Mouse (Mus musculus) embryonic facial prominence, embryonic 11.5 days (tissue): ENCODE results near the gene Adgrg1. TPM values are rescaled to one million over a fixed set of nuclear protein-coding genes. Genes with fewer than 3 reads are reported as not detected.

Source experiments
- ATAC-seq: fragments of 200-750 bp; cut with Nextera tagmentation; replicated peaks from 2 replicates; pipeline ENCODE4 v1.8.0; 2017; ENCODE audit warnings: low read depth; ENCODE audit not compliant: insufficient number of reproducible peaks, low FRiP score, low TSS enrichment
- DNase-seq: peaks from one replicate; pipeline ENCODE4 v3.0.0-alpha.2; 2015; ENCODE audit warnings: low spot score
- H3K27ac ChIP-seq: fragments of 300-500 bp; sonication (generic); replicated peaks from 2 replicates; pipeline ENCODE4 v1.5.1; 2014; ENCODE audit warnings: mild to moderate bottlenecking, low read depth, low read length, control low read depth
- H3K27me3 ChIP-seq: fragments of 300-500 bp; sonication (generic); 2 replicates; pipeline ENCODE4 v1.6.1; 2014; ENCODE audit warnings: mild to moderate bottlenecking, low read length, moderate library complexity, mixed read lengths; ENCODE audit not compliant: control insufficient read depth, insufficient read depth
- H3K36me3 ChIP-seq: fragments of 300-500 bp; sonication (generic); replicated peaks from 2 replicates; pipeline ENCODE4 v1.6.1; 2014; ENCODE audit warnings: low read depth, mild to moderate bottlenecking, low read length, moderate library complexity, mixed read lengths; ENCODE audit not compliant: control insufficient read depth, insufficient read depth
- H3K4me1 ChIP-seq: fragments of 300-500 bp; sonication (generic); 2 replicates; pipeline ENCODE4 v1.6.1; 2014; ENCODE audit warnings: low read length, mixed read lengths; ENCODE audit not compliant: control insufficient read depth, insufficient read depth
- H3K4me2 ChIP-seq: fragments of 300-500 bp; sonication (generic); 2 replicates; pipeline ENCODE4 v1.6.1; 2014; ENCODE audit warnings: low read depth, mild to moderate bottlenecking, control low read depth, low read length, moderate library complexity
- H3K4me3 ChIP-seq: fragments of 300-500 bp; sonication (generic); 2 replicates; pipeline ENCODE4 v1.5.1; 2014; ENCODE audit warnings: low read depth, low read length, control low read depth
- H3K9ac ChIP-seq: fragments of 300-500 bp; sonication (generic); replicated peaks from 2 replicates; pipeline ENCODE4 v1.6.1; 2014; ENCODE audit warnings: mild to moderate bottlenecking, control low read depth, low read length
- H3K9me3 ChIP-seq: fragments of 300-500 bp; sonication (generic); replicated peaks from 2 replicates; pipeline ENCODE4 v1.6.1; 2016; ENCODE audit warnings: mild to moderate bottlenecking, low read length, inconsistent platforms, mixed read lengths; ENCODE audit not compliant: control insufficient read depth
- WGBS: fragments of 180-500 bp; shearing (Covaris S2); extraction: QIAGEN DNeasy Blood & Tissue Kit; methylation state at CpG from one replicate; pipeline ENCODE4 v1.1.7; 2014; 5-methylcytosine and 5-hydroxymethylcytosine counted together
- polyA plus RNA-seq: library from polyadenylated mRNA; unstranded; fragments of >200 nt; fragmentation: Nextera tagmentation; extraction: Ambion mirVana; gene quantifications from 2 replicates; pipeline ENCODE4 v1.2.1, GENCODE M21; 2014

Adgrg1 gene
- polyA plus RNA-seq, 1 experiment from 2014 or later, result 31.4 TPM

DNA sequence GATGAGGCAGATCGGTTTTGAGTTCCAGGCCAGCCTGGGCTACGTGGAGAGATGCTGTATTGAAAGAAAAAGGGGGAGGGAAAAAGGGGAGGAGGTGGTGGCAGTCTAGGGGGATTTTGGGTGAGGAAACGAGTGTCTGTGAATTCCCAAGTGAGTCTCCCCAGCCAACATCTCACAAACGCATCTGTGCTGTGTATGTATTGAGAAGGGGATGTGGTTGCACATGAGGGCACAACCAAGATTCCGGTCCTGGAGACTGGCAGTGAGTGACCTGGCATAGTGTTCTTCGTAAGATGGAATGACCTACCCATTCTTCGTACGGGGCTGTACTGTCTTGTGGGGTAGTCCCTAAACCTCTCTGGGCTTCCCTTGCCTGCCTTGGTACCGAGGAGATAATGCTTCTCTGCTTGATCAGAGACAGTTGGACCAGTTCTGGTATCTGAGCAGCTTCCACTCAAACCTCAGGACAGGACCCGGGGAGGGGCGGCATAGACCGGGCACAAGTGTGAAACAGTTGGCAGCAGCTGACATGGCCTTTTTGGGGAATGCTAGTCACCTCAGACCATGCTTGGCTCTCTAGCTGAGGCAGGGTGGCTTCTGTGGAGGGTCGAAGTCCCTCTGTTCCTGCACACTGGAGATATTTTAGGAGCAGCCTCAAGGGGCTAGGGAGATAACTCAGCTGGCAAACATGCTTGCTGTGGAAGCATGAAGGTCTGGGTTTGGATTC, 4.2 kb downstream of the Adgrg1 start:
- 78% methylated on average over 13 of the region's 13 CpGs for WGBS
- Histone ChIP-seq H3K9ac (no peak overlapping the region), H3K4me3 (no peak overlapping the region), H3K27me3 (peaks cover 6% of the 10 kb centered on the region; the same call in 1 of the 2 replicates), H3K36me3 (no peaks in the 10 kb centered on the region), H3K9me3 (no peaks in the 10 kb centered on the region), H3K27ac (no peak overlapping the region), H3K4me2 (no peak overlapping the region), H3K4me1 (peaks cover 1% of the 10 kb centered on the region; the same call in 1 of the 2 replicates)
- DNase-seq (no peak), ATAC-seq (no peak)

- Histone ChIP-seq H3K4me1 (peaks cover 3% of the 10 kb centered on the region; the same call in 1 of the 2 replicates), H3K27me3 (peaks cover 6% of the 10 kb centered on the region; the same call in 1 of the 2 replicates), H3K4me2 (no peak overlapping the region), H3K9ac (no peak overlapping the region), H3K9me3 (no peaks in the 10 kb centered on the region), H3K27ac (no peak overlapping the region), H3K4me3 (no peak overlapping the region), H3K36me3 (no peaks in the 10 kb centered on the region)
- 89% methylated on average over 5 of the region's 5 CpGs for WGBS
- no peak for DNase-seq
- no peak for ATAC-seq
Measured at GRCm38 (mm10) chr8:94980176-94980575, 5.6 kb downstream of the Adgrg1 start.

GRCm38 (mm10) chr8:94980976-94981375, 6.4 kb downstream of the Adgrg1 start:
- H3K9me3 ChIP-seq, result no peaks in the 10 kb centered on the region
- no peak overlapping the region for H3K4me2 ChIP-seq
- H3K9ac ChIP-seq, result no peak overlapping the region
- DNase-seq (no peak), ATAC-seq (no peak)
- H3K4me1 ChIP-seq, result peaks cover 3% of the 10 kb centered on the region; the same call in 1 of the 2 replicates
- H3K4me3 ChIP-seq, result no peak overlapping the region
- H3K27ac ChIP-seq, result no peak overlapping the region
- H3K27me3 ChIP-seq, result peaks cover 6% of the 10 kb centered on the region; the same call in 1 of the 2 replicates
- WGBS, result 60% methylated on average over 8 of the region's 8 CpGs
- no peaks in the 10 kb centered on the region for H3K36me3 ChIP-seq

DNA sequence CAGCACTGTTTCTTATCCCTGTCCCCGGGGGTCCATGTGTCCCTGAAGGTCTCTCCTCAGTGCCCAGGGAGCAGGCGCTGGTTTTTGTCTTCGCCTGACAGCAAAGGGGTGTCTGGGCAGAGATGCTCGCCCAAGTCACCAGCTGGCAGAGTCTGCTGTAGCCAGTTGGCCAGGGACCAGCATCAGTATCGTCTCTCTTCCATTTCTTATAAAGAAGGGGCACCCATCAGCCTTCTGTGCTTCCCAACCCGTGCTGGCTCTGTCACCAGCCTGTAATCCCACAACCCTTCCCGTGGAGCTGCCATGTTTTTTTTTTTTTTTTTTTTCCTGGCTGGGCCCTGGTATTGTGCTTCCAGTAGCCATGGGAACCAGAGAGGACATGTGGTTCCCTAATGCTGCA, 7.3 kb downstream of the Adgrg1 start:
- H3K36me3 ChIP-seq, result no peaks in the 10 kb centered on the region
- H3K27ac ChIP-seq, result no peak overlapping the region
- H3K4me1 ChIP-seq, result peaks cover 3% of the 10 kb centered on the region; the same call in 1 of the 2 replicates
- H3K27me3 ChIP-seq, result peaks cover 6% of the 10 kb centered on the region; the same call in 1 of the 2 replicates
- no peaks in the 10 kb centered on the region for H3K9me3 ChIP-seq
- 84% methylated on average over 7 of the region's 7 CpGs for WGBS
- no peak overlapping the region for H3K4me3 ChIP-seq
- no peak overlapping the region for H3K9ac ChIP-seq
- ATAC-seq, result no peak
- DNase-seq, result no peak
- H3K4me2 ChIP-seq, result no peak overlapping the region

- ATAC-seq (no peak), DNase-seq (no peak)
- Histone ChIP-seq H3K9me3 (no peaks in the 10 kb centered on the region), H3K27me3 (peaks cover 2% of the 10 kb centered on the region; the same call in 1 of the 2 replicates), H3K36me3 (no peaks in the 10 kb centered on the region), H3K27ac (no peak overlapping the region), H3K9ac (no peak overlapping the region), H3K4me2 (no peak overlapping the region), H3K4me3 (no peak overlapping the region), H3K4me1 (peaks cover 3% of the 10 kb centered on the region; the same call in 1 of the 2 replicates)
- WGBS, result 25% methylated on average over 5 of the region's 5 CpGs
Measured at GRCm38 (mm10) chr8:94983146-94983545, 8.6 kb downstream of the Adgrg1 start.

DNA sequence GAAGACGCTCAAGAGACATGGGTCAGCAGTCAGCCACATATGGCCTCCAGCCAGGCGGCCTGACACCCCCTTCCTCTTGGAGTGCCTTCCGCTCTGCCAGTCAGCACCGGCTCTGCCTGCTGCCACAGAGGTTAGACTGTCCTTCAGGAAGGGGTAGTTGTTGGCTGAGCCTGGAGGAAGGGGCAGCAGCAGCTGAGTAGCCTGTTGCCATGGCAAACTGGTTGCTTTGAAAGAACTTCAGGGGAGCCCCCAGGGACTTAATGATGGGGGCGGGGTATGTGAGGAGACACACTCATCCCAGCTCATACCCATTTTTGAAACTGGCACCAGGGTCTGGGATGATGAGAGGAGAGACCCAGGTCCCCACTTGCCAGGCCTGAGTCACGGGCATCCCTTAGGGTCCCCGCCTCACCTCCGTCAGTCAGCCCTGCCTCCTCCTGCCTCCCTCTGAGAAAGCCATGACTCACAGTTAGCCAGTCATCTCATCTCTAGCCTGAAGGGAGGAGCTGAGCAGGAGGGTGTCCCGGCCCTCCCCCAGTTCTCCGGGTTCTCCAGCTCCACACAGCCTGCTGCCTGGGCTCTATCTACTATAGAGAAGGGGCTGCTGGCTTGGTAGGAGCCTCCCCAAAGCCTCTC, 9.4 kb downstream of the Adgrg1 start:
- peak; percentile 42 for ATAC-seq

DNA sequence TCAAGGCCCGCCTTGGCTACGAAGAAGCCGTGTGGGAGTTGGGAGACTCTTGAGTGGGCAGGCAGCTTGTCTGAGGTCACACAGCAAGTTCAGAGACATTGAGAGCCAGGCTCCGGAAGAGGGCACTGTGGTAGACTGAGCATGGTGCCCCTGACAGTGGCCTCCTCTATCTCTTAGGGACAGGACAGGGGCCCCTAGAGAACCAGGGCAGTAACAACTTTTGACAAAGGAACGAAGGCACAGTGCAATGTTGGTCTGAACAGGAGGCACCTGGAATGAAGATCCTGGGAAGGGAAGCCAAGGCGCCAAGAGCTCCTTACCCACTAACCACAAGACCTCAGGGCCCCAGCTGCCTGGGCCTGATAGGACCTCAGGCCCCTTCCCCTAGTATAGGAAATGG, 10.5 kb downstream of the Adgrg1 start:
- 90% methylated on average over 6 of the region's 6 CpGs for WGBS

More for the DNA sequence above, 9.4 kb downstream of the Adgrg1 start:
- DNase-seq, result peak; percentile 47
- Histone ChIP-seq H3K4me2 (no peak overlapping the region), H3K4me3 (no peak overlapping the region), H3K27ac (no peak overlapping the region), H3K9ac (no peak overlapping the region), H3K27me3 (no peaks in the 10 kb centered on the region), H3K9me3 (no peaks in the 10 kb centered on the region), H3K4me1 (peaks cover 3% of the 10 kb centered on the region; the same call in 1 of the 2 replicates), H3K36me3 (no peaks in the 10 kb centered on the region)
- 24% methylated on average over 10 of the region's 10 CpGs for WGBS

GRCm38 (mm10) chr8:94986676-94987075, 12.1 kb downstream of the Adgrg1 start:
- no peak for ATAC-seq
- WGBS, result 62% methylated on average over 5 of the region's 5 CpGs
- H3K4me3 ChIP-seq, result no peak overlapping the region
- H3K9me3 ChIP-seq, result no peaks in the 10 kb centered on the region
- no peaks in the 10 kb centered on the region for H3K27me3 ChIP-seq
- H3K27ac ChIP-seq, result no peak overlapping the region
- peaks cover 3% of the 10 kb centered on the region; the same call in 1 of the 2 replicates for H3K4me1 ChIP-seq
- H3K9ac ChIP-seq, result no peak overlapping the region
- no peaks in the 10 kb centered on the region for H3K36me3 ChIP-seq
- H3K4me2 ChIP-seq, result no peak overlapping the region
- DNase-seq, result no peak

More for the DNA sequence above, 10.5 kb downstream of the Adgrg1 start:
- Histone ChIP-seq H3K27me3 (no peaks in the 10 kb centered on the region), H3K27ac (no peak overlapping the region), H3K4me1 (peaks cover 3% of the 10 kb centered on the region; the same call in 1 of the 2 replicates), H3K4me2 (no peak overlapping the region), H3K9me3 (no peaks in the 10 kb centered on the region), H3K36me3 (no peaks in the 10 kb centered on the region), H3K9ac (no peak overlapping the region), H3K4me3 (no peak overlapping the region)
- ATAC-seq (no peak), DNase-seq (no peak)
